Mouse (Mus musculus) ES-E14 (cell line): ENCODE results near the gene Peli1.

ENCODE experiments used
- HCFC1 ChIP-seq: IDR thresholded peaks from 2 replicates; pipeline ENCODE4 v1.6.1; 2012; ENCODE audit warnings: low read length, inconsistent platforms, borderline replicate concordance; ENCODE audit not compliant: insufficient read depth
- MAFK ChIP-seq: IDR thresholded peaks from 2 replicates; pipeline ENCODE4 v1.6.1; 2014; ENCODE audit warnings: mild to moderate bottlenecking, low read depth, low read length, inconsistent platforms; ENCODE audit not compliant: insufficient read depth
- ZNF384 ChIP-seq: IDR thresholded peaks from 2 replicates; pipeline ENCODE4 v1.6.1; 2012; ENCODE audit warnings: low read depth, low read length, inconsistent platforms

GRCm38 (mm10) chr11:21150316-21150715, 59.2 kb downstream of the Peli1 start:
- no peak for TF ChIP-seq MAFK
- no peak for TF ChIP-seq ZNF384
- no peak for TF ChIP-seq HCFC1
